Mouse (Mus musculus) limb, embryonic 10.5 days (tissue): ENCODE measurements around the gene Wdr62. TPM values are rescaled to one million over a fixed set of nuclear protein-coding genes. Genes with fewer than 3 reads are reported as not detected.

ENCODE experiments used
- DNase-seq: peaks from one replicate; pipeline ENCODE4 v3.0.0-alpha.2; 2017; ENCODE audit warnings: low spot score
- H3K27ac ChIP-seq: fragments of 300-500 bp; sonication (generic); 2 replicates; pipeline ENCODE4 v1.5.1; 2016; ENCODE audit warnings: mild to moderate bottlenecking
- H3K27me3 ChIP-seq: fragments of 300-500 bp; sonication (generic); 2 replicates; pipeline ENCODE4 v1.6.1; 2016; ENCODE audit warnings: low read depth, mild to moderate bottlenecking; ENCODE audit not compliant: poor library complexity, severe bottlenecking
- H3K36me3 ChIP-seq: fragments of 300-500 bp; sonication (generic); 2 replicates; pipeline ENCODE4 v1.6.1; 2016; ENCODE audit warnings: mild to moderate bottlenecking, moderate library complexity
- H3K4me1 ChIP-seq: fragments of 300-500 bp; sonication (generic); 2 replicates; pipeline ENCODE4 v1.6.1; 2016
- H3K4me3 ChIP-seq: fragments of 300-500 bp; sonication (generic); 2 replicates; pipeline ENCODE4 v1.5.1; 2016; ENCODE audit warnings: mild to moderate bottlenecking, moderate library complexity
- H3K9me3 ChIP-seq: fragments of 300-500 bp; sonication (generic); replicated peaks from 2 replicates; pipeline ENCODE4 v1.6.1; 2016; ENCODE audit warnings: mild to moderate bottlenecking
- WGBS: fragments of 180-500 bp; shearing (Covaris S2); methylation state at CpG from one replicate; pipeline ENCODE4 v1.1.7; 2016; 5-methylcytosine and 5-hydroxymethylcytosine counted together
- polyA plus RNA-seq: library from polyadenylated mRNA; unstranded; fragments of >200 nt; fragmentation: Nextera tagmentation; extraction: Ambion mirVana; gene quantifications from 2 replicates; pipeline ENCODE4 v1.2.1, GENCODE M21; 2016

Gene Wdr62
- polyA plus RNA-seq, 1 experiment from 2014 or later = 15.1 TPM

GRCm38 (mm10) chr7:30294296-30294695 lies 14.1 kb upstream of the Wdr62 start:
- Histone ChIP-seq H3K27me3 (peaks cover 3% of the 10 kb centered on the region; the same call in 1 of the 2 replicates), H3K4me3 (no peak overlapping the region), H3K27ac (no peak overlapping the region), H3K36me3 (peaks cover 66% of the 10 kb centered on the region), H3K9me3 (no peaks in the 10 kb centered on the region), H3K4me1 (peaks cover 19% of the 10 kb centered on the region)
- no peak for DNase-seq
- WGBS = 93% methylated on average over 5 of the region's 5 CpGs

- H3K9me3 ChIP-seq = no peaks in the 10 kb centered on the region
- peaks cover 6% of the 10 kb centered on the region; the same call in 1 of the 2 replicates for H3K27me3 ChIP-seq
- H3K27ac ChIP-seq = no peak overlapping the region
- no peak overlapping the region for H3K4me3 ChIP-seq
- WGBS = 87% methylated on average over 13 of the region's 13 CpGs
- peaks cover 61% of the 10 kb centered on the region for H3K36me3 ChIP-seq
- peaks cover 21% of the 10 kb centered on the region for H3K4me1 ChIP-seq
- no peak for DNase-seq
Measured at GRCm38 (mm10) chr7:30293795-30294194, 13.6 kb upstream of the Wdr62 start.

GRCm38 (mm10) chr7:30291215-30292131 lies 11.3 kb upstream of the Wdr62 start, which contains the start of gene Clip3:
Gene Clip3, plus strand, starts transcription at chr7:30291728.
- WGBS = 8% methylated on average over 35 of the region's 35 CpGs
- Histone ChIP-seq H3K4me1 (peaks cover 21% of the 10 kb centered on the region), H3K27ac (peak within 1 kb of the TSS; percentile 91)

GRCm38 (mm10) chr7:30289714-30290399 lies 9.6 kb upstream of the Wdr62 start:
- H3K27me3 ChIP-seq = peaks cover 12% of the 10 kb centered on the region; the same call in 1 of the 2 replicates
- peaks cover 21% of the 10 kb centered on the region for H3K4me1 ChIP-seq
- WGBS = 65% methylated on average over 10 of the region's 10 CpGs
- peak overlapping the region; percentile 61 for H3K27ac ChIP-seq
- no peaks in the 10 kb centered on the region for H3K9me3 ChIP-seq
- H3K4me3 ChIP-seq = 0 out of 2 replicates have a peak overlapping the region, but pooled peaks have one; percentile 6
- peaks cover 21% of the 10 kb centered on the region for H3K36me3 ChIP-seq
- DNase-seq = peak; percentile 45

More at GRCm38 (mm10) chr7:30291215-30292131, 11.3 kb upstream of the Wdr62 start, which contains the start of gene Clip3:
- peak; percentile 85 for DNase-seq
- Histone ChIP-seq H3K9me3 (no peaks in the 10 kb centered on the region), H3K36me3 (peaks cover 37% of the 10 kb centered on the region), H3K4me3 (peak within 1 kb of the TSS; percentile 77), H3K27me3 (peaks cover 6% of the 10 kb centered on the region; the same call in 1 of the 2 replicates)

GRCm38 (mm10) chr7:30289071-30289713 lies 9.0 kb upstream of the Wdr62 start:
- peak overlapping the region; percentile 61 for H3K27ac ChIP-seq
- DNase-seq = no peak
- 71% methylated on average over 7 of the region's 7 CpGs for WGBS

GRCm38 (mm10) chr7:30288046-30288445 lies 7.8 kb upstream of the Wdr62 start:
- Histone ChIP-seq H3K36me3 (peaks cover 5% of the 10 kb centered on the region), H3K4me1 (peaks cover 21% of the 10 kb centered on the region), H3K27ac (no peak overlapping the region), H3K9me3 (no peaks in the 10 kb centered on the region), H3K27me3 (peaks cover 12% of the 10 kb centered on the region; the same call in 1 of the 2 replicates), H3K4me3 (no peak overlapping the region)
- 71% methylated on average over 6 of the region's 6 CpGs for WGBS
- DNase-seq = no peak

More at GRCm38 (mm10) chr7:30289071-30289713, 9.0 kb upstream of the Wdr62 start:
- H3K4me1 ChIP-seq = peaks cover 21% of the 10 kb centered on the region
- no peaks in the 10 kb centered on the region for H3K9me3 ChIP-seq
- H3K36me3 ChIP-seq = peaks cover 15% of the 10 kb centered on the region
- 0 out of 2 replicates have a peak overlapping the region, but pooled peaks have one; percentile 6 for H3K4me3 ChIP-seq
- H3K27me3 ChIP-seq = peaks cover 12% of the 10 kb centered on the region; the same call in 1 of the 2 replicates

GRCm38 (mm10) chr7:30286701-30287410 lies 6.6 kb upstream of the Wdr62 start:
- WGBS = 71% methylated on average over 8 of the region's 8 CpGs

GRCm38 (mm10) chr7:30282740-30283139 lies 2.5 kb upstream of the Wdr62 start:
- H3K27me3 ChIP-seq = 0 out of 2 replicates have a peak, but pooled peaks cover 5% of the 10 kb centered on the region
- no peaks in the 10 kb centered on the region for H3K9me3 ChIP-seq
- peaks cover 18% of the 10 kb centered on the region for H3K4me1 ChIP-seq
- H3K36me3 ChIP-seq = no peaks in the 10 kb centered on the region
- DNase-seq = no peak
- no peak overlapping the region for H3K4me3 ChIP-seq
- 84% methylated on average over 7 of the region's 7 CpGs for WGBS
- no peak overlapping the region for H3K27ac ChIP-seq

More at GRCm38 (mm10) chr7:30286701-30287410, 6.6 kb upstream of the Wdr62 start:
- Histone ChIP-seq H3K4me3 (no peak overlapping the region), H3K27me3 (peaks cover 12% of the 10 kb centered on the region; the same call in 1 of the 2 replicates), H3K36me3 (no peaks in the 10 kb centered on the region), H3K27ac (no peak overlapping the region), H3K9me3 (no peaks in the 10 kb centered on the region), H3K4me1 (peaks cover 16% of the 10 kb centered on the region)
- no peak for DNase-seq

- H3K27me3 ChIP-seq = 0 out of 2 replicates have a peak, but pooled peaks cover 5% of the 10 kb centered on the region
- H3K4me3 ChIP-seq = no peak overlapping the region
- no peaks in the 10 kb centered on the region for H3K36me3 ChIP-seq
- DNase-seq = no peak
- no peak overlapping the region for H3K27ac ChIP-seq
- WGBS = 78% methylated on average over 4 of the region's 4 CpGs
- H3K9me3 ChIP-seq = no peaks in the 10 kb centered on the region
- H3K4me1 ChIP-seq = peaks cover 18% of the 10 kb centered on the region
Measured at GRCm38 (mm10) chr7:30281522-30281921, 1.3 kb upstream of the Wdr62 start.

- no peaks in the 10 kb centered on the region for H3K9me3 ChIP-seq
- H3K4me1 ChIP-seq = peaks cover 18% of the 10 kb centered on the region
- WGBS = under 1% methylated on average over 20 of the region's 20 CpGs
- peak overlapping the region; percentile 86 for H3K4me3 ChIP-seq
- peak; percentile 80 for DNase-seq
- peak overlapping the region; percentile 88 for H3K27ac ChIP-seq
- no peaks in the 10 kb centered on the region for H3K36me3 ChIP-seq
- 0 out of 2 replicates have a peak, but pooled peaks cover 1% of the 10 kb centered on the region for H3K27me3 ChIP-seq
Measured at GRCm38 (mm10) chr7:30280670-30281138, 485 bp upstream of the Wdr62 start.

GRCm38 (mm10) chr7:30279536-30279935 lies 683 bp downstream of the Wdr62 start:
- peak overlapping the region; percentile 88 for H3K27ac ChIP-seq
- no peaks in the 10 kb centered on the region for H3K36me3 ChIP-seq
- no peaks in the 10 kb centered on the region for H3K27me3 ChIP-seq
- peaks cover 22% of the 10 kb centered on the region for H3K4me1 ChIP-seq
- DNase-seq = no peak
- peak overlapping the region; percentile 86 for H3K4me3 ChIP-seq
- no peaks in the 10 kb centered on the region for H3K9me3 ChIP-seq
- under 1% methylated on average over 6 of the region's 6 CpGs for WGBS
